Mouse (Mus musculus) urinary bladder, postnatal 14 days (tissue): ENCODE data around the gene Rdh12.
A peak's percentile ranks its signal among the peaks of the same experiment; 100 is the strongest.

Experiments
- DNase-seq: peaks from one replicate; pipeline ENCODE4 v3.0.0; 2021; ENCODE audit warnings: low spot score

The Rdh12 gene

DNA sequence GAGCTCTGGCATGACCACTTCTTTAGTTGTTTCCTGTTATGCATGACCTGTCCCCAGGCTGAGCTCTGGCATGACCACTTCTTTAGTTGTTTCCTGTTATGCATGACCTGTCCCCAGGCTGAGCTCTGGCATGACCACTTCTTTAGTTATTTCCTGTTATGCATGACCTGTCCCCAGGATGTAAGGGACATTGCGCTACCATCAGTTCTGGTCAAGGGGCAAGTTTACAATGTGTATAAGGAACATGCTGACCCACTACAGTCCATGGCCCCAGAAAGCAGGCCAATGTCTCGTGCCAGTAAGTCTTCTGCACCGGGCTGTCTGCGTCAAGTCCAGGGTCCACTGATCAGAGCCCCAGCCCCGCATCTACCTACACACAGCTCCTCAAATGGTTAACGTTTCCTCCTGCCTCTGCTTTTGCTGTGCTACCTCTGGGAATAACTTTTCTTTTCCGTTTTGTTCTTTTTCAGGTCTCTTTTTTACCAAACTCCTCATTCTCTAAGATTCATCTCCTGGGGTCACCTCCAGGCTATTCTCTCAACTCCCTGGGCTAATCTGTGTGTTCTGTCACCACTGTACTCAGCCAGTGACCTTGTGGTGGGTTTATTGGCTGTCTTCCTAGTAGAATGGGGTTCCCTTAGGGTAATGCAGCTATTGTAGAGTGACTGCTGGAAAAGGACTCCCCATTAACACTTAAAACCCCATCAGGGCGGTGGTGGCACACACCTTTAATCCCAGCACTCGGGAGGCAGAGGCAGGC is 44.8 kb downstream of the Rdh12 start:
- DNase-seq = no peak

DNA sequence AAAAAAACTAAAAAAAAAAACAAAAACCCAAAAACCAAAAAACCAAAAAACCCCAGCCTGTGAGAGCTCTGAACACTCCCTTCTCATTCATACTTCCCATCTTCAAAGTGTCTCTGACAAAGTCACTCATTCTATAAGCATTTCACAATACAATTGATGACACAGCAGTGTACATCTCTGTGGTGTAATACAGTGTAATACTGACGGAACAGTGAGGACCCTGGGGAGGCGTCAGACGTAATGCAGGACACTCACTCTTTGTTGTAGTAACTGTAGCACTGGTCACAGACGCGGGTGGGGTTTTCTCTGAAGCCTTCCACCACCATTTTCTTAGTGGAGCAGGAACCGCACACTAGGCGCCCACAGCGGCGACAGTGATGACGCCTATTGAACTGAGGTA is 46.3 kb downstream of the Rdh12 start:
- no peak for DNase-seq

DNA sequence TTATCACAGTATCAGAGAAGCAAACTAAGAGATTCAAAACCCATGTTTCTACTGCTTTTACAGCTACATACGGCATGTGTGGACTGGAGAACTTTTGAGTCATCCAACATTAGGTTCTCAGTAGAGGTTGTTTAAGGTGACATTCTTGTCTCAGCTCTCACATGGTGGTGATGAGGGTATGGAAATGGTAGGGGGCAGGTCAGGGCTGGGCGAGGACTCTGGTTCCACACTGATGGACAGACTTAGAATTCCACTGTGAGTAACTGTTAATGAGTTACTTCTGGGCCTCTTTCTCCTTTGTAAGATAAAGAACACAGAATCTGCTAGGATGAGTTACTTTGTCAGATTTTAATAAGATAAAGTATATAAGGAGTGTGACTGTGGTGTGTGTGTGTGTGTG is 51.4 kb downstream of the Rdh12 start:
- DNase-seq = no peak

DNA sequence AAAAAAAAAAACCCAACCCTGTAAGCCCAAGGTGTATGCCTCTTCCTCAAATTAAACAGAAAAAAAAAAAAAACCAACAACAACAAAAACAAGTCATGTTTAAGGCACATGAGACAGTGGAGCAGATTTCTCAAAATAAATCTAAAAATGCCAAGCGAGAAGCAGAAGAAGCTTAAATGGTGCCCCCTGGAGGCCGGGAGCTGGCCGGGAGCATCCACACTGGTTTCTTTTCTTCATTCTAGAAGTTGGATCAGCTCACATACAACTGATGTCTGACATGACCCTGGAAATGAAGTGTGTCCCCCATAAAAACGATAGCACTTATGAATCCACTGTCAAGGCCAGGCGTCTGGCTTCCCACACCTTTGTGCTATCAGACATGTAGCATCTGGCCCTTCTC is 52.3 kb downstream of the Rdh12 start:
- DNase-seq = peak; percentile 51
